Mouse (Mus musculus): ENCODE measurements around the gene Gm21992.

GRCm38 (mm10) chr19:4745681-4746080 is 65.7 kb downstream of the Gm21992 start:
- TF ChIP-seq CTCF (IDR thresholded peaks at IDR 0.05) (no peak), POLR2A (IDR thresholded peaks at IDR 0.05; ENCODE audit: insufficient read depth, low read depth, low read length) (no peak), EP300 (IDR thresholded peaks at IDR 0.05; ENCODE audit: insufficient read depth, low read depth, low read length) (0 out of 2 replicates have a peak, but pooled peaks have one; percentile 8)
